ENCODE assay signal across 9 mouse cellular contexts in genomic region chr8:119756147-119756461, GRCm38 (mm10). TPM values are rescaled to one million over a fixed set of nuclear protein-coding genes. Genes with fewer than 3 reads are reported as not detected.
A peak's percentile ranks its signal among the peaks of the same experiment; 100 is the strongest.
DNase-seq lines count a peak whose midpoint lies in the region; ATAC-seq and TF ChIP-seq lines count a peak whose summit lies in the region.
"Had no signal": no experiment of that assay in that cellular context is flagged by ENCODE, and none has a peak within 500 bp of the region (broad histone marks: within the 10 kb centered on the region; RNA-seq: fewer than 3 reads in every experiment).

No protein-coding gene starts in this region.

- H3K9me3 ChIP-seq in kidney, embryonic 16.5 days (ENCODE audit: low read length), result no peaks in the 10 kb centered on the region
- no peaks in the 10 kb centered on the region for H3K9me3 ChIP-seq in embryonic facial prominence, embryonic 12.5 days
- H3K9me3 ChIP-seq in intestine, postnatal 0 days (ENCODE audit: control insufficient read depth), result no peaks in the 10 kb centered on the region
- H3K9me3 ChIP-seq in midbrain, embryonic 16.5 days (replicated peaks; ENCODE audit: control insufficient read depth, low read length, poor library complexity, severe bottlenecking), result no peaks in the 10 kb centered on the region

- no peak for TF ChIP-seq CTCF in kidney, adult 2 months (conservative IDR thresholded peaks at IDR 0.05; ENCODE audit: insufficient read depth, insufficient read length, low read depth, low read length)
- TF ChIP-seq CTCF in intestine, postnatal 0 days (IDR thresholded peaks at IDR 0.05; ENCODE audit: low read depth), result no peak

- 67% methylated on average over 2 of the region's 2 CpGs for WGBS in kidney, embryonic 16.5 days
- 77% methylated on average over 2 of the region's 2 CpGs for WGBS in kidney, adult 2 months
- WGBS in embryonic facial prominence, embryonic 12.5 days, result 60% methylated on average over 2 of the region's 2 CpGs
- WGBS in intestine, postnatal 0 days, result 93% methylated on average over 2 of the region's 2 CpGs
- WGBS in midbrain, embryonic 16.5 days, result 56% methylated on average over 2 of the region's 2 CpGs

- no peak for ATAC-seq in kidney, embryonic 16.5 days (ENCODE audit: low FRiP score, low TSS enrichment)
- ATAC-seq in embryonic facial prominence, embryonic 12.5 days (ENCODE audit: insufficient number of reproducible peaks, insufficient read depth, low FRiP score, low TSS enrichment), result no peak
- ATAC-seq in intestine, postnatal 0 days, result no peak
- ATAC-seq in midbrain, embryonic 16.5 days, result no peak

- no peaks in the 10 kb centered on the region for H3K27me3 ChIP-seq in kidney, embryonic 16.5 days (ENCODE audit: insufficient read depth, low read length)
- no peaks in the 10 kb centered on the region for H3K27me3 ChIP-seq in kidney, adult 2 months (replicated peaks; ENCODE audit: control insufficient read depth, insufficient read depth, low read length)
- H3K27me3 ChIP-seq in embryonic facial prominence, embryonic 12.5 days, result no peaks in the 10 kb centered on the region
- H3K27me3 ChIP-seq in intestine, postnatal 0 days (replicated peaks; ENCODE audit: control insufficient read depth, insufficient read depth, low read length), result no peaks in the 10 kb centered on the region
- H3K27me3 ChIP-seq in midbrain, embryonic 16.5 days (ENCODE audit: control insufficient read depth, insufficient read depth, low read depth, low read length), result no peaks in the 10 kb centered on the region

- no peak for DNase-seq in kidney, adult 2 months
- DNase-seq in cerebellum, adult 9-10 months, result no peak
- DNase-seq in T-cell, adult 2 months (ENCODE audit: low spot score), result no peak
- no peak for DNase-seq in spleen, postnatal 10 days (ENCODE audit: low spot score in 2 of 2)

- peak overlapping the region; percentile 44; the same call in 1 of the 2 replicates for H3K9ac ChIP-seq in kidney, embryonic 16.5 days (replicated peaks; ENCODE audit: low read length)
- H3K9ac ChIP-seq in embryonic facial prominence, embryonic 12.5 days, result no peak overlapping the region
- H3K9ac ChIP-seq in intestine, postnatal 0 days (ENCODE audit: low read depth, low read length), result no peak overlapping the region
- peak overlapping the region; percentile 50; the same call in 1 of the 2 replicates for H3K9ac ChIP-seq in midbrain, embryonic 16.5 days (ENCODE audit: low read depth, low read length)

- no peaks in the 10 kb centered on the region; the same call in 1 of the 2 replicates for H3K36me3 ChIP-seq in kidney, embryonic 16.5 days (ENCODE audit: insufficient read depth, low read length)
- H3K36me3 ChIP-seq in kidney, adult 2 months (ENCODE audit: control insufficient read depth, insufficient read depth, low read length), result no peaks in the 10 kb centered on the region
- H3K36me3 ChIP-seq in embryonic facial prominence, embryonic 12.5 days, result 0 out of 2 replicates have a peak, but pooled peaks cover 4% of the 10 kb centered on the region
- H3K36me3 ChIP-seq in intestine, postnatal 0 days (ENCODE audit: control insufficient read depth, insufficient read depth), result peaks cover 6% of the 10 kb centered on the region; the same call in 1 of the 2 replicates
- 0 out of 2 replicates have a peak, but pooled peaks cover 3% of the 10 kb centered on the region for H3K36me3 ChIP-seq in midbrain, embryonic 16.5 days (ENCODE audit: control insufficient read depth, insufficient read depth, low read length)

- no peak for TF ChIP-seq POLR2A in kidney, adult 2 months (IDR thresholded peaks at IDR 0.05; ENCODE audit: low read depth, low read length)

- H3K4me2 ChIP-seq in kidney, embryonic 16.5 days (replicated peaks; ENCODE audit: low read depth, low read length), result peak overlapping the region; percentile 59
- H3K4me2 ChIP-seq in embryonic facial prominence, embryonic 12.5 days (replicated peaks), result peak overlapping the region; percentile 42
- H3K4me2 ChIP-seq in intestine, postnatal 0 days (replicated peaks; ENCODE audit: low read depth), result peak overlapping the region; percentile 60
- peak overlapping the region; percentile 47 for H3K4me2 ChIP-seq in midbrain, embryonic 16.5 days (ENCODE audit: low read length)

- H3K4me3 ChIP-seq in kidney, embryonic 16.5 days (ENCODE audit: low read length), result peak overlapping the region; percentile 46
- H3K4me3 ChIP-seq in kidney, adult 2 months (ENCODE audit: insufficient read depth, low read depth, low read length), result no peak overlapping the region
- peak overlapping the region; percentile 25; the same call in 1 of the 2 replicates for H3K4me3 ChIP-seq in embryonic facial prominence, embryonic 12.5 days
- H3K4me3 ChIP-seq in intestine, postnatal 0 days (ENCODE audit: low read depth, low read length), result peak overlapping the region; percentile 27; the same call in 1 of the 2 replicates
- H3K4me3 ChIP-seq in midbrain, embryonic 16.5 days (ENCODE audit: low read depth, low read length), result no peak overlapping the region
- H3K4me3 ChIP-seq: layer of hippocampus, adult 2 months had no signal

- H3K27ac ChIP-seq in kidney, embryonic 16.5 days (ENCODE audit: low read length), result no peak overlapping the region
- H3K27ac ChIP-seq in kidney, adult 2 months (ENCODE audit: insufficient read depth, low read depth, low read length), result no peak overlapping the region
- no peak overlapping the region for H3K27ac ChIP-seq in embryonic facial prominence, embryonic 12.5 days
- no peak overlapping the region for H3K27ac ChIP-seq in intestine, postnatal 0 days (ENCODE audit: low read depth, low read length)
- H3K27ac ChIP-seq in midbrain, embryonic 16.5 days (ENCODE audit: low read length), result no peak overlapping the region
- H3K27ac ChIP-seq: layer of hippocampus, adult 2 months had no signal

- H3K4me1 ChIP-seq in kidney, embryonic 16.5 days (ENCODE audit: insufficient read depth, low read length), result peaks cover 13% of the 10 kb centered on the region; the same call in 1 of the 2 replicates
- no peaks in the 10 kb centered on the region for H3K4me1 ChIP-seq in kidney, adult 2 months (ENCODE audit: control insufficient read depth, insufficient read depth, low read length)
- peaks cover 9% of the 10 kb centered on the region for H3K4me1 ChIP-seq in embryonic facial prominence, embryonic 12.5 days
- no peaks in the 10 kb centered on the region for H3K4me1 ChIP-seq in intestine, postnatal 0 days (replicated peaks; ENCODE audit: control insufficient read depth, insufficient read depth, low read length)
- H3K4me1 ChIP-seq in midbrain, embryonic 16.5 days (ENCODE audit: control insufficient read depth, insufficient read depth, low read length), result peaks cover 7% of the 10 kb centered on the region; the same call in 1 of the 2 replicates

RNA-seq across cellular contexts. Expression of gene Tldc1, which starts 22.1 kb away (rescaled TPM):
- 16.5 and 19.7 TPM in 2 replicates for polyA plus RNA-seq in kidney, embryonic 16.5 days (2015; fragmentation: Nextera tagmentation; extraction: Ambion mirVana)
- 11.6 and 12.6 TPM in 2 replicates for polyA plus RNA-seq in kidney, adult 2 months (2012; rRNA removed)
- 11.6 and 14.4 TPM in 2 replicates for polyA plus RNA-seq in embryonic facial prominence, embryonic 12.5 days (2016; fragmentation: Nextera tagmentation; extraction: Ambion mirVana)
- 7.7 and 8.4 TPM in 2 replicates for polyA plus RNA-seq in intestine, postnatal 0 days (2015; fragmentation: Nextera tagmentation; extraction: Ambion mirVana)
- polyA plus RNA-seq in midbrain, embryonic 16.5 days (2015; fragmentation: Nextera tagmentation; extraction: Ambion mirVana), result 10.9 and 12.2 TPM in 2 replicates

RNA-seq across cellular contexts. Expression of gene Atp2c2, which starts 56.3 kb away (rescaled TPM):
- polyA plus RNA-seq in kidney, embryonic 16.5 days (2015; fragmentation: Nextera tagmentation; extraction: Ambion mirVana), result 1.9 and 2.7 TPM in 2 replicates
- polyA plus RNA-seq in kidney, adult 2 months (2012; rRNA removed), result 0.24 and 0.52 TPM in 2 replicates
- 1.1 and 1.9 TPM in 2 replicates for polyA plus RNA-seq in embryonic facial prominence, embryonic 12.5 days (2016; fragmentation: Nextera tagmentation; extraction: Ambion mirVana)
- 2.3 and 2.4 TPM in 2 replicates for polyA plus RNA-seq in intestine, postnatal 0 days (2015; fragmentation: Nextera tagmentation; extraction: Ambion mirVana)
- polyA plus RNA-seq in midbrain, embryonic 16.5 days (2015; fragmentation: Nextera tagmentation; extraction: Ambion mirVana), result 0.18 and 0.20 TPM in 2 replicates

Comparison
In these comparisons a context has a peak if more than half of its experiments do, and no peak if none do; other contexts are left out.
1. H3K4me3 ChIP-seq: peak in kidney, embryonic 16.5 days (single experiment), embryonic facial prominence, embryonic 12.5 days (single experiment) and intestine, postnatal 0 days (single experiment); none in kidney, adult 2 months (single experiment) and midbrain, embryonic 16.5 days (single experiment).
2. H3K9ac ChIP-seq: peak in kidney, embryonic 16.5 days (single experiment) and midbrain, embryonic 16.5 days (single experiment); none in embryonic facial prominence, embryonic 12.5 days (single experiment) and intestine, postnatal 0 days (single experiment).
3. Peak in every context shown above with its lines, with median percentiles within 50 percentile points of each other: H3K4me2 ChIP-seq.